Mouse (Mus musculus) heart, adult 2 months (tissue): ENCODE data around the gene Itih3. TPM values are rescaled to one million over a fixed set of nuclear protein-coding genes. Genes with fewer than 3 reads are reported as not detected.

ENCODE experiments used
- DNase-seq, 2 experiments: peaks; one replicate each; pipeline ENCODE4 v3.0.0; 2021
- H3K27ac ChIP-seq: fragments of 200-600 bp; 2 replicates; pipeline ENCODE4 v1.8.1; 2022
- H3K27me3 ChIP-seq: fragments of 200-500 bp; 2 replicates; pipeline ENCODE4 v1.6.1; 2012; ENCODE audit warnings: mild to moderate bottlenecking, low read length, inconsistent platforms, mixed read lengths; ENCODE audit not compliant: control insufficient read depth, insufficient read depth
- H3K36me3 ChIP-seq: fragments of 200-500 bp; 2 replicates; pipeline ENCODE4 v1.6.1; 2012; ENCODE audit warnings: low read length, inconsistent platforms; ENCODE audit not compliant: control insufficient read depth, insufficient read depth
- H3K4me1 ChIP-seq: fragments of 200-500 bp; 2 replicates; pipeline ENCODE4 v1.6.1; 2011; ENCODE audit warnings: low read length; ENCODE audit not compliant: control insufficient read depth, insufficient read depth
- H3K4me3 ChIP-seq: fragments of 200-600 bp; 2 replicates; pipeline ENCODE4 v1.8.1; 2022
- H3K79me2 ChIP-seq: fragments of 200-500 bp; replicated peaks from 2 replicates; pipeline ENCODE4 v1.6.1; 2012; ENCODE audit warnings: mild to moderate bottlenecking, inconsistent platforms, low read length, moderate library complexity, mixed read lengths; ENCODE audit not compliant: control insufficient read depth, insufficient read depth
- H3K9ac ChIP-seq: fragments of 200-500 bp; 2 replicates; pipeline ENCODE4 v1.6.1; 2012; ENCODE audit warnings: low read depth, mild to moderate bottlenecking, control low read depth, inconsistent platforms, low read length, mixed read lengths
- CTCF ChIP-seq: fragments of 200-600 bp; IDR thresholded peaks from 2 replicates; pipeline ENCODE4 v1.8.1; 2022; ENCODE audit warnings: antibody characterized with exemption, mild to moderate bottlenecking, moderate library complexity
- EP300 ChIP-seq: fragments of 200-500 bp; IDR thresholded peaks from 2 replicates; pipeline ENCODE4 v1.6.1; 2011; ENCODE audit warnings: low read depth, low read length, control low read depth; ENCODE audit not compliant: insufficient read depth
- POLR2A ChIP-seq: fragments of 200-500 bp; IDR thresholded peaks from 2 replicates; pipeline ENCODE4 v1.6.1; 2011; ENCODE audit warnings: mild to moderate bottlenecking, low read depth, low read length, control low read depth; ENCODE audit not compliant: insufficient read depth
- WGBS: fragments of 180-500 bp; shearing (Covaris S2); methylation state at CpG from one replicate; pipeline ENCODE4 v1.1.7; 2018; 5-methylcytosine and 5-hydroxymethylcytosine counted together
- intact Hi-C: fragments of 180-260 bp; cut with DNase I; formaldehyde crosslinking; loops from one replicate; pipeline ENCODE4 v1.15.1; 2025
- long read RNA-seq: library from polyadenylated mRNA; stranded (forward); transcript quantifications from one replicate; pipeline ENCODE4 v2.0.0, GENCODE M21; 2021
- polyA plus RNA-seq: library from polyadenylated mRNA; depleted of rRNA; stranded (reverse); fragments of >200 nt; gene quantifications from 2 replicates; pipeline ENCODE4 v1.2.3, GENCODE M21; 2012; rRNA removed
- total RNA-seq, 2 experiments: library from RNA; stranded (reverse); gene quantifications; 2 replicates each; pipeline ENCODE4 v1.2.3; 2021

Itih3 gene
- total RNA-seq (under 1 TPM; 0.82 to 0.86 TPM), polyA plus RNA-seq (0.25 and 0.44 TPM in 2 replicates)
- long read RNA-seq: 0 reads

DNA sequence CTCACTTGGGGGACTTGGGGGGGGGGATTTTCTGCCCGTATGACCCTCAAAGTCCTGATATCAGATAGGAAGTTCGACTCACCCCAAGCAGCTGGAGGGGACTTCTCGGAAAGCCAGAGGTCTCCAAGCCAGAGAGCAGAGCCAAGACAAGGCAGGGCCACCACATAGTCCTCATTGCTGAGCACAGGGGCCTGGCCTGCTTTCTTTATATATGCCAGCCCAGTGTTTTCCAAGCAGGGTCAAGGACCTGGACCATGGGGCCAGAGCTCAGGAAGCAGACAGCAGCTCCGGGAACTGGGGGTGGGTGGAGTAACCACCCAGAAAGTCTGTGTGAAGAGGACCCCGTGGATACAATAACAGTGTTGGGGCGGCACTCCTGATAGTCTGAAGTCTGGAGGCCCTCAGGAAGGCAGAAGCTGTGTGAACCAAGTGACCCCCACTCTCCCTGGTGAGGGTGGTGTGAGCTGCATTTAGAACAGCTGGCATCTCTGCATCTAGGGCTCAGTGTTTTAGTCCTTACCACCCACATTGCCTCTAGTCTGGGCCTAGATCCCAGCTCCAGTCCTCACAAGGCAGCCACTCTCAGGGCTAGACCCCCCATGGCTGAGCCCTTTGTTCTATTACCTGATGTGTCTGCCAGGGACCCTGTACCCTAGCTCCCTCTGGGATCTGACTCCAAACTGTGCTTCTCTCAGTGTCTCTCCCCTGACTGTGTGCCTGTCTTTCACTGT, at the start of gene Itih3:
Gene Itih3, minus strand, starts transcription at position 386 of the 731 bp plus-strand sequence.
- DNase-seq: no peak
- H3K4me3 ChIP-seq: no peak within 1 kb of the TSS
- no peak within 1 kb of the TSS for H3K27ac ChIP-seq
- no peaks in the 10 kb centered on the region for H3K4me1 ChIP-seq
- 34% methylated on average over 6 of the region's 6 CpGs for WGBS
- intact Hi-C loops: no loop called here
- H3K9ac ChIP-seq: no peak within 1 kb of the TSS
- H3K36me3 ChIP-seq: no peaks in the 10 kb centered on the region
- no peaks in the 10 kb centered on the region for H3K27me3 ChIP-seq
- no peaks in the 10 kb centered on the region for H3K79me2 ChIP-seq
- no peak for TF ChIP-seq EP300

DNA sequence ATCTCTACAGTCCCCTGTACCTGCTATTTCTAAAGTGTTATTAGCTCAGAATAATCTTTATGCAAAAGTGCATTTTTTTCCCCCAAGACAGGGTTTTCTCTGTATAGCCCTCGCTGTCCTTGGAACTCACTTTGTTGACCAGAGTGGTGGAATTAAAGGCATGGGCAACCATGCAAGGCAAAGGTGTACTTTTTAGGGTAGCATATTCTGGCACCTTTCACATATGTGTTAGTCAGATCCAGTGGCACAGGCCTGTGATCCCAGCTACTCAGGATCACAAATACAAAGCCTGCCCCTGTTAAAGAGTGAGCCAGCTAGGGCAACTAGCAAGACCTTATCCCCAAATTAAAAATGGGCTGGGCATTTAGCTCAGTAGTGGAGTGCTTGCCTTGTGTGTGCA, 36.8 kb upstream of the Itih3 start:
- Histone ChIP-seq H3K36me3 (no peaks in the 10 kb centered on the region), H3K27me3 (no peaks in the 10 kb centered on the region), H3K9ac (no peak overlapping the region), H3K27ac (no peak overlapping the region), H3K4me3 (no peak overlapping the region), H3K79me2 (no peaks in the 10 kb centered on the region), H3K4me1 (no peaks in the 10 kb centered on the region)
- no peak for DNase-seq
- intact Hi-C loops: no loop called here
- TF ChIP-seq CTCF (no peak), POLR2A (no peak), EP300 (no peak)
- 92% methylated on average over 1 of the region's 1 CpGs for WGBS

DNA sequence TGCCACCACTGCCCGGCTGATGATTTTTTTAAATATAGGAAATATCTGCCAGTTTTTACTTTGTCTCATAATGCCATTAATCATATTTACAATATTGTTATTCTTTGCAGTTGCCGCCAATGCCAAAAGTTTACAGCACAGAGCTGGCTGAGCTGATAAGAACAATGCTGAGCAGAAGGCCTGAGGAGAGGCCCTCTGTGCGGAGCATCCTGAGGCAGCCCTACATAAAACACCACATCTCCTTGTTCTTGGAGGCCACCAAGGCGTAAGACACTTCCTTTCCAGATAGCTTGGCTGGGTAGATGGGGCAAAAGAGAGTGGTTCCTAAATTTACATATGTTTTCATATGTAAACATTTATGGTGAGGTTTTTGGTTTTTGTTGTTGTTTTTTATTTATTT, 35.5 kb upstream of the Itih3 start:
- H3K36me3 ChIP-seq: no peaks in the 10 kb centered on the region
- TF ChIP-seq CTCF (no peak), POLR2A (no peak), EP300 (no peak)
- H3K27me3 ChIP-seq: no peaks in the 10 kb centered on the region
- no peaks in the 10 kb centered on the region for H3K4me1 ChIP-seq
- no peak overlapping the region for H3K4me3 ChIP-seq
- DNase-seq: no peak
- intact Hi-C loops: no loop called here
- no peaks in the 10 kb centered on the region for H3K79me2 ChIP-seq
- H3K9ac ChIP-seq: no peak overlapping the region
- no peak overlapping the region for H3K27ac ChIP-seq
- 90% methylated on average over 4 of the region's 4 CpGs for WGBS

DNA sequence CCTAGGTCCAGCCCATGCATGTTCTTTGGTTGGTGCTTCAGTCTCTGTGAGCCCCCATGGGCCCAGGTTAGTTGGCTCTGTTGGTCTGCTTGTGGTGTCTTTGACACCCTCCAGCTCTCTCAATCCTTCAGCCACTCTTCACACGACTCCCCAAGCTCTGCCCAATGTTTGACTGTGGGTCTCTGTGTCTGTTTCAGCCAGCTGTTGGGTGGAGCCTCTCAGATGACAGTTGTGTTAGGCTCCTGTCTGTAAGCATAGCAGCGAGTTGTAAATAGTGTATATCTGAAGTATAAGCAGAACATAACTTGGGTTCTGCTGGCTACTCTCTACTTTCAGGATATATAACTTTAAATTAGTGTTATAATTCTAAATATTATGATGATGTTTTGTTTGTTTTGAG, 35.0 kb upstream of the Itih3 start:
- intact Hi-C loops: no loop called here
- WGBS: 81% methylated on average over 2 of the region's 2 CpGs

DNA sequence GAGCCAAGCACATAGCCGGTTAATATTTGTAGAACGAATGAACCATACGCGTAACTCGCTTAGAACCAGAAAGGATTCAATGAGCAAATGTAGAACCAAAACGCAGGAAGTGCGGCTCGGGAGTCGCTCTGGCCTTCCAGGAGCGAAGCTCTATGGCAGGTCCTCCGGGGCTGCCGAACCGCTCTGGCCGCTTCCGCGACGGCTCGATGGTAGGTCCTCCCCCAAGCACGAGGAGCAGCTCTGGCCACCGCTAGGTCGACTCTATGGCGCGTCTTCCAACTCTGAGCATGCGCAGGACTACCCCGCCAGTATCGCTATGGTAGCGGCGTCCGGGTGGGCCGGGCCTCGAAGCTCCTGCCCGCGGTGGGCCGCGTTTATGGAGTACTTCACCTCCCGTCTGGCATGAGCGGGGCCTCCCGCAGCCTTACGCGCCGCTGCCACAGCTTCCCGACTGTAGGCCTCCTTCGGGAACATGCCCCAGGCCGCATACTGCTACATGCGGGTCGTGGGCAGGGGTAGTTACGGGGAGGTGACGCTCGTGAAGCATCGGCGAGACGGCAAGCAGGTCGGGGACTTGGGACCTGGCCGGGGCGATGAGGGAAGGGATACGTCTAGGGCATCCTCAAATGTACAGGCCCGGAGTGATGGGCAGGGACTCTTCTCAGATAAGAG, 27.7 kb upstream of the Itih3 start, which contains the start of gene Nek4:
Gene Nek4, plus strand, starts transcription at position 224 of the 672 bp plus-strand sequence.
- intact Hi-C loops: loop anchor here (2.0 kb wide), 1 partner anchor 124 kb away; no protein-coding TSS in a partner anchor
- peak within 1 kb of the TSS; percentile 79 for H3K27ac ChIP-seq
- peak within 1 kb of the TSS; percentile 96 for H3K9ac ChIP-seq
- peak; percentile 94 to 98 for DNase-seq
- H3K4me3 ChIP-seq: peak within 1 kb of the TSS; percentile 98
- H3K79me2 ChIP-seq: no peaks in the 10 kb centered on the region
- H3K4me1 ChIP-seq: peaks cover 2% of the 10 kb centered on the region
- no peaks in the 10 kb centered on the region for H3K36me3 ChIP-seq
- TF ChIP-seq EP300 (peak; percentile 67; the same call in 1 of the 2 replicates), POLR2A (peak; percentile 74), CTCF (peak; percentile 52)
- H3K27me3 ChIP-seq: no peaks in the 10 kb centered on the region
- under 1% methylated on average over 57 of the region's 57 CpGs for WGBS

More for the DNA sequence above, 35.0 kb upstream of the Itih3 start:
- H3K36me3 ChIP-seq: no peaks in the 10 kb centered on the region
- H3K27ac ChIP-seq: no peak overlapping the region
- H3K27me3 ChIP-seq: no peaks in the 10 kb centered on the region
- TF ChIP-seq CTCF (no peak), EP300 (no peak), POLR2A (no peak)
- H3K4me1 ChIP-seq: no peaks in the 10 kb centered on the region
- no peak for DNase-seq
- no peaks in the 10 kb centered on the region for H3K79me2 ChIP-seq
- no peak overlapping the region for H3K4me3 ChIP-seq
- no peak overlapping the region for H3K9ac ChIP-seq

DNA sequence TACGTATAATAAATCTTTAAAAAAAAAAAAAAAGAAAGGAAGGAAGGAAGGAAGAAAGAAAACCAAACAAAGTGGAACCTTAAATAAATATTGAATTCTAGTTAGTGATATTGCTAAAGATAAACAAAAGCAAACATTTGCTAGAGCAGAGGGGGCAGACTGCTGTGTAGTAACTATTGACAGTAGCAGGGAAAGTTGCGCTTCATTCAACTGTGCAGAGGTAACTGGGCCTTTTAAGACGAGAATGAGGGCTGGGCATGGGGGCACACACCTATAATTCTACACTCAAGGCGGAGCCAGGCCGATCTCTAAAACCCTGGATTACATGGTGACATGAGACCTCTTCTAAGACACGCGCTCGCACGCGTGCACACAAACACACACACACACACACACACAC, 26.4 kb upstream of the Itih3 start:
- Histone ChIP-seq H3K4me1 (peaks cover 2% of the 10 kb centered on the region), H3K36me3 (no peaks in the 10 kb centered on the region), H3K27ac (no peak overlapping the region), H3K9ac (no peak overlapping the region), H3K27me3 (no peaks in the 10 kb centered on the region), H3K4me3 (no peak overlapping the region), H3K79me2 (no peaks in the 10 kb centered on the region)
- 93% methylated on average over 10 of the region's 10 CpGs for WGBS
- DNase-seq: no peak
- intact Hi-C loops: loop anchor here (2.0 to 10.0 kb wide), 3 partner anchors 68 to 235 kb away; partner anchors contain the start of gene Sfmbt1
- TF ChIP-seq POLR2A: no peak
- no peak for TF ChIP-seq EP300
- 0 out of 2 replicates have a peak, but pooled peaks have one; percentile 0 for TF ChIP-seq CTCF
